Mouse (Mus musculus) heart, embryonic 16.5 days (tissue): ENCODE results near the gene 9430015G10Rik. TPM values are rescaled to one million over a fixed set of nuclear protein-coding genes. Genes with fewer than 3 reads are reported as not detected.

Experiments
- ATAC-seq: fragments of 200-750 bp; cut with Nextera tagmentation; replicated peaks from 2 replicates; pipeline ENCODE4 v1.8.0; 2017; ENCODE audit warnings: moderate number of reproducible peaks; ENCODE audit not compliant: insufficient read depth, low FRiP score; ENCODE audit errors: extremely low read depth
- H3K27ac ChIP-seq: fragments of 300-500 bp; sonication (generic); 2 replicates; pipeline ENCODE4 v1.5.1; 2014; ENCODE audit warnings: mild to moderate bottlenecking, low read length, control low read depth, moderate library complexity
- H3K27me3 ChIP-seq: fragments of 300-500 bp; sonication (generic); 2 replicates; pipeline ENCODE4 v1.6.1; 2014; ENCODE audit warnings: low read length, mixed read lengths; ENCODE audit not compliant: control insufficient read depth, insufficient read depth
- H3K36me3 ChIP-seq: fragments of 300-500 bp; sonication (generic); 2 replicates; pipeline ENCODE4 v1.6.1; 2014; ENCODE audit not compliant: control insufficient read depth, insufficient read depth
- H3K4me1 ChIP-seq: fragments of 300-500 bp; sonication (generic); 2 replicates; pipeline ENCODE4 v1.6.1; 2014; ENCODE audit warnings: low read length, mixed read lengths; ENCODE audit not compliant: control insufficient read depth, insufficient read depth
- H3K4me2 ChIP-seq: fragments of 300-500 bp; sonication (generic); 2 replicates; pipeline ENCODE4 v1.6.1; 2014; ENCODE audit warnings: low read depth, mild to moderate bottlenecking, control low read depth, low read length
- H3K4me3 ChIP-seq: fragments of 300-500 bp; sonication (generic); 2 replicates; pipeline ENCODE4 v1.5.1; 2014; ENCODE audit warnings: mild to moderate bottlenecking, control low read depth, low read length
- H3K9ac ChIP-seq: fragments of 300-500 bp; sonication (generic); 2 replicates; pipeline ENCODE4 v1.6.1; 2014; ENCODE audit warnings: low read length, control low read depth
- H3K9me3 ChIP-seq: fragments of 300-500 bp; sonication (generic); replicated peaks from 2 replicates; pipeline ENCODE4 v1.6.1; 2016; ENCODE audit warnings: low read length; ENCODE audit not compliant: control insufficient read depth
- WGBS: fragments of 180-500 bp; shearing (Covaris S2); extraction: QIAGEN DNeasy Blood & Tissue Kit; methylation state at CpG from one replicate; pipeline ENCODE4 v1.1.7; 2014; 5-methylcytosine and 5-hydroxymethylcytosine counted together
- polyA plus RNA-seq: library from polyadenylated mRNA; unstranded; fragments of >200 nt; fragmentation: Nextera tagmentation; extraction: Ambion mirVana; gene quantifications from 2 replicates; pipeline ENCODE4 v1.2.1, GENCODE M21; 2015

Gene 9430015G10Rik
- polyA plus RNA-seq, 1 experiment from 2014 or later: 17.3 TPM

DNA sequence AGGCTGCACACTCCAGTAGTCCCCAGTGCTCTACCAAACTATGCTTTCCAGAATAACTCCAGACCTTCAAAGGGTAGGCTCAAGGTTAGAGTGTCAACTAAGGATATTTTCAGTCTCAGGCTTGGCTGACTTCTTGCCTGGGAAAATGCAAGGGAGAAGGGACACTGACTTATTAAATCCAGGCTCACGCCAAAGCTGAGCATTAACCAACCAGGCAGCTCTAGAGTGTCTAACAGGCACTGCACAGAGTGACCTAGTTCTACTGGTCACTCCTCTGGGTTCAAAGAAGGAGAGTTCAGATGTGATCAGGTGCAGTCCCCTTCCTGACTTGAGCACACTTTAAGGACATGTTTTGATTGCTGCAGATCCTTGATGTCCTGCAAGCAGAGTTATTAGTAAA, 17.0 kb upstream of the 9430015G10Rik start:
- Histone ChIP-seq H3K4me1 (peaks cover 3% of the 10 kb centered on the region; the same call in 1 of the 2 replicates), H3K36me3 (no peaks in the 10 kb centered on the region), H3K9me3 (no peaks in the 10 kb centered on the region), H3K4me3 (no peak overlapping the region), H3K27me3 (no peaks in the 10 kb centered on the region), H3K27ac (no peak overlapping the region), H3K9ac (no peak overlapping the region), H3K4me2 (no peak overlapping the region)
- no peak for ATAC-seq
- 77% methylated on average over 1 of the region's 1 CpGs for WGBS

DNA sequence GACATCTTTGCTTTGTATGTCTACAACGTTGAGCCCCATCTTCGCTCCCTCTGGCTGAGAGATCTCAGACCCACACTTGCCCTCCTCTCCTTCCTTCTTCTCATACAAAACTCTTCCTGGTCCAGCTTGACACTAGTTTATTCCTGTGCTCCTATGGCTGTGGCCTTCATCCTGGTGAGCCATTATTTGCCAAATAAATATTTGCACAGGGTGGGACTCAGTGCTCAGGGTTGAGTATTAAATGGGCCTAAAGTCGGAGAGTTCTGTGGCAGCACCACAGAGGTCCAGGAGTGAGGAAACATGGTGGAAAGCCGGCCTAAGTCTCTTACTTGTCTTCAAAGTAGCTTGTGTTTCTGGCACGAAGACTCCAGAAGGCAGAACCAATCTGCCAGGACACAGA, 16.0 kb upstream of the 9430015G10Rik start:
- 82% methylated on average over 5 of the region's 5 CpGs for WGBS
- no peak overlapping the region for H3K27ac ChIP-seq
- H3K9me3 ChIP-seq: no peaks in the 10 kb centered on the region
- no peaks in the 10 kb centered on the region for H3K27me3 ChIP-seq
- no peak overlapping the region for H3K4me3 ChIP-seq
- no peak overlapping the region for H3K9ac ChIP-seq
- H3K36me3 ChIP-seq: no peaks in the 10 kb centered on the region
- peaks cover 3% of the 10 kb centered on the region; the same call in 1 of the 2 replicates for H3K4me1 ChIP-seq
- H3K4me2 ChIP-seq: no peak overlapping the region
- ATAC-seq: no peak

GRCm38 (mm10) chr4:156096191-156096590, 13.6 kb upstream of the 9430015G10Rik start:
- WGBS: 89% methylated on average over 1 of the region's 1 CpGs
- Histone ChIP-seq H3K4me3 (no peak overlapping the region), H3K27ac (no peak overlapping the region)

DNA sequence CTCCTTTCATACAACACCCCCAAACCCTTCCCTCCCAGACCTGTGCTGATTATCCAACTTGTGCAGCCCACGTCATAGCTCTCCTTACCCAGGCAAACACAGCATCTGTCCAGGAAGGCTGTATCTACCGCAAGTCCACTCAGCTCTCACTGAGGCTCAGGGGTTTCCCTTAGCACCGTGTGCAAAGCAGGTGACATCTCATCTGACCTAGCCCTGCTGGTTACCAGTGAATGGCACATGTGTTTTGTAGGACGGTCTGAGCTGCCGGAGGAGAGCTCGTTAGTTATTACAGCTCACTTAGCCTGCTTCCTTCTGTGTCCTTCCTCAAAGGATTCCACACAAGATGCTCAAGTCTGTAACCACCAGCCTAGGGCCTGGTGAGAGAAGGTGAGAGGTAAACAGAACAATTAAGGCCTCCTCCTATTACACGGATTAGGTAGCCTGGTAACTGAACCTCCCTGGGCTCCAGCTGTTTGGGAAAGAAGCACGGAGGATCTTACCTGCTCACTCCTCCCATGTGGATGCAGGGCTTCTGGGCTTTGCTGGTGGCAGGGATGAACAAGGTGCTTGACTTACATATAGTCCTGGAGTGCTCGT, 11.9 kb upstream of the 9430015G10Rik start:
- WGBS: 55% methylated on average over 9 of the region's 9 CpGs

More at GRCm38 (mm10) chr4:156096191-156096590, 13.6 kb upstream of the 9430015G10Rik start:
- H3K9me3 ChIP-seq: no peaks in the 10 kb centered on the region
- no peak overlapping the region for H3K4me2 ChIP-seq
- no peaks in the 10 kb centered on the region for H3K27me3 ChIP-seq
- H3K4me1 ChIP-seq: peaks cover 3% of the 10 kb centered on the region; the same call in 1 of the 2 replicates
- ATAC-seq: no peak
- H3K36me3 ChIP-seq: no peaks in the 10 kb centered on the region
- H3K9ac ChIP-seq: no peak overlapping the region

DNA sequence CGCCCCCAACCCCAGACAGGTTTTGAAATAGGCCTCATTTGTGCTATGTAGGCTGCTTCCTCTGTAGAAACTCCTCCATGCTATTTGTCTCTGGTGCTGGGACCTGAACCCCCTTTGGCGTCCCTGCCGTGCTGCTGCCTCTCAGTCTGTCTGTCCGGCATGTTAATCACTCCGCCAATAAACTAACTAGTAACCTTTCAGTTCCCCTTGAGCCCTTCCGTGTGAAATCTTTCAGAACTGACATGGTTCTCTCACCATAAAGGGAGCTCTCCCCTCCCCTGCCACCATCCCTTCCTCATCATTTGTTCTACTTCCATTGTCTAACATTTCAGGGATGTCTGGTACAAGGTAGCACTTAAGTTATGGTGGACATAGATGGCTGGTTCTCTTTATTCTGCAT, 10.4 kb upstream of the 9430015G10Rik start:
- Histone ChIP-seq H3K4me3 (no peak overlapping the region), H3K9ac (no peak overlapping the region), H3K9me3 (no peaks in the 10 kb centered on the region), H3K27me3 (no peaks in the 10 kb centered on the region), H3K36me3 (no peaks in the 10 kb centered on the region), H3K27ac (no peak overlapping the region), H3K4me2 (no peak overlapping the region), H3K4me1 (peaks cover 3% of the 10 kb centered on the region; the same call in 1 of the 2 replicates)
- no peak for ATAC-seq
- 75% methylated on average over 6 of the region's 6 CpGs for whole genome bisulfite sequencing

More for the DNA sequence above, 11.9 kb upstream of the 9430015G10Rik start:
- no peaks in the 10 kb centered on the region for H3K9me3 ChIP-seq
- no peaks in the 10 kb centered on the region for H3K27me3 ChIP-seq
- H3K4me3 ChIP-seq: no peak overlapping the region
- H3K9ac ChIP-seq: no peak overlapping the region
- no peaks in the 10 kb centered on the region for H3K36me3 ChIP-seq
- H3K4me2 ChIP-seq: no peak overlapping the region
- ATAC-seq: no peak
- peaks cover 3% of the 10 kb centered on the region; the same call in 1 of the 2 replicates for H3K4me1 ChIP-seq
- H3K27ac ChIP-seq: no peak overlapping the region

DNA sequence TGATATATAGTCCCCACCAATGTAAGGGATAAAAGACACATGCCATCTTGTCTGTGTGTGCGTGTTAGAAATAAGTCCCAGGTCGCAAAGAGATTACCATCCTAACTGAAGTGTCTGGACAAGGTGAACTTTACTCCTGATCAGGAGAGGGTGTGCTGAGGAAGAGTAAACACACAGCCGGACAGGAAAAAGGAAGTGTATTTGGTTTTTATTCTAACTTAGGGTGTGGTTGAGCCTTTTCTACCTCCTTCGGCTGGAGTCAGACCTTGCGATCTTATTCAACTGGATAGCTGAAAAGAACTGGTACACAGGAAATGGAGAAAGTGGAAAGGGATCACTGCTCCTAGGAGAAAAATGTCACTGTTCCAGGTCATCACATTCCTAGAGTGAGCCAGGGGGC, 9.3 kb upstream of the 9430015G10Rik start:
- no peaks in the 10 kb centered on the region for H3K36me3 ChIP-seq
- H3K4me1 ChIP-seq: peaks cover 3% of the 10 kb centered on the region; the same call in 1 of the 2 replicates
- H3K4me3 ChIP-seq: no peak overlapping the region
- H3K9ac ChIP-seq: no peak overlapping the region
- WGBS: 82% methylated on average over 5 of the region's 5 CpGs
- H3K27me3 ChIP-seq: no peaks in the 10 kb centered on the region
- no peak for ATAC-seq
- no peaks in the 10 kb centered on the region for H3K9me3 ChIP-seq
- H3K27ac ChIP-seq: no peak overlapping the region
- no peak overlapping the region for H3K4me2 ChIP-seq

- no peaks in the 10 kb centered on the region for H3K36me3 ChIP-seq
- no peak overlapping the region for H3K4me3 ChIP-seq
- H3K4me1 ChIP-seq: peaks cover 3% of the 10 kb centered on the region; the same call in 1 of the 2 replicates
- H3K9me3 ChIP-seq: no peaks in the 10 kb centered on the region
- no peak overlapping the region for H3K9ac ChIP-seq
- no peak overlapping the region for H3K27ac ChIP-seq
- 39% methylated on average over 3 of the region's 3 CpGs for WGBS
- no peak overlapping the region for H3K4me2 ChIP-seq
- no peak for ATAC-seq
- no peaks in the 10 kb centered on the region for H3K27me3 ChIP-seq
Observed at GRCm38 (mm10) chr4:156101481-156101903, 8.3 kb upstream of the 9430015G10Rik start.

DNA sequence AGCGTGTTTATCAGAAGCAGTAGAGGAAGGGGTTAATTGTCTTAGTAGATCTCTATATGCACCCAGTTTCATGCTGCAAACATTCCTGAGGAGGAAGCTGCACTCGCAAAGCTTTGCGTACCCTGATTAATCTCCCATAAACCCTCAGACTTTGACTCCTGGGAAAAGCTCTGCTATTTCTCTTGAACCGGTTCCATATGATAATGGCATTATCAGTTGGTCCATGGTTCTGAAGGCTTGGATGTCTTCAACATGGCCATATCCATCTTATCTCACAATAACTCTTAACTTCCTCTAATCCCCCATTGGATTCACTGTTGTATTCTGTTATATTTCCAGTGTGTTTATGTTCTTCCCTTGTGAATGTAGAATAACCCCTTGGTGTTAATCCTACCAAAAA, 6.4 kb upstream of the 9430015G10Rik start:
- Histone ChIP-seq H3K4me2 (no peak overlapping the region), H3K9me3 (no peaks in the 10 kb centered on the region), H3K36me3 (no peaks in the 10 kb centered on the region), H3K4me3 (no peak overlapping the region), H3K4me1 (no peaks in the 10 kb centered on the region), H3K27ac (no peak overlapping the region), H3K27me3 (no peaks in the 10 kb centered on the region), H3K9ac (no peak overlapping the region)
- ATAC-seq: no peak
- 51% methylated on average over 4 of the region's 4 CpGs for WGBS

- Histone ChIP-seq H3K27me3 (no peaks in the 10 kb centered on the region), H3K36me3 (0 out of 2 replicates have a peak, but pooled peaks cover 3% of the 10 kb centered on the region), H3K27ac (peak overlapping the region; percentile 80), H3K9ac (peak overlapping the region; percentile 70), H3K4me2 (peak overlapping the region; percentile 69), H3K9me3 (no peaks in the 10 kb centered on the region), H3K4me1 (peaks cover 16% of the 10 kb centered on the region), H3K4me3 (peak overlapping the region; percentile 54)
- peak; percentile 34; the same call in 1 of the 2 replicates for ATAC-seq
- 26% methylated on average over 13 of the region's 13 CpGs for WGBS
Observed at GRCm38 (mm10) chr4:156108606-156109546, 906 bp upstream of the 9430015G10Rik start.
